Mouse (Mus musculus) intestine, postnatal 0 days (tissue): ENCODE measurements around the gene Sh2d6. TPM values are rescaled to one million over a fixed set of nuclear protein-coding genes. Genes with fewer than 3 reads are reported as not detected.
A peak's percentile ranks its signal among the peaks of the same experiment; 100 is the strongest.

ENCODE experiments used
- ATAC-seq: fragments of 200-750 bp; cut with Nextera tagmentation; 2 replicates; pipeline ENCODE4 v1.8.0; 2017; ENCODE audit warnings: mild to moderate bottlenecking, moderate TSS enrichment, moderate library complexity
- H3K27ac ChIP-seq: fragments of 300-500 bp; sonication (generic); 2 replicates; pipeline ENCODE4 v1.5.1; 2014; ENCODE audit warnings: mild to moderate bottlenecking, low read depth, low read length, moderate library complexity
- H3K27me3 ChIP-seq: fragments of 300-500 bp; sonication (generic); replicated peaks from 2 replicates; pipeline ENCODE4 v1.6.1; 2014; ENCODE audit warnings: low read length, mixed read lengths; ENCODE audit not compliant: control insufficient read depth, insufficient read depth
- H3K36me3 ChIP-seq: fragments of 300-500 bp; sonication (generic); 2 replicates; pipeline ENCODE4 v1.6.1; 2014; ENCODE audit warnings: mild to moderate bottlenecking, moderate library complexity; ENCODE audit not compliant: control insufficient read depth, insufficient read depth
- H3K4me1 ChIP-seq: fragments of 300-500 bp; sonication (generic); replicated peaks from 2 replicates; pipeline ENCODE4 v1.6.1; 2014; ENCODE audit warnings: antibody characterized with exemption, low read length, mixed read lengths; ENCODE audit not compliant: control insufficient read depth, insufficient read depth
- H3K4me2 ChIP-seq: fragments of 300-500 bp; sonication (generic); replicated peaks from 2 replicates; pipeline ENCODE4 v1.6.1; 2014; ENCODE audit warnings: low read depth, mild to moderate bottlenecking, moderate library complexity
- H3K4me3 ChIP-seq: fragments of 300-500 bp; sonication (generic); 2 replicates; pipeline ENCODE4 v1.5.1; 2014; ENCODE audit warnings: low read depth, low read length
- H3K9ac ChIP-seq: fragments of 300-500 bp; sonication (generic); 2 replicates; pipeline ENCODE4 v1.6.1; 2014; ENCODE audit warnings: mild to moderate bottlenecking, low read depth, low read length
- H3K9me3 ChIP-seq: fragments of 300-500 bp; sonication (generic); 2 replicates; pipeline ENCODE4 v1.6.1; 2016; ENCODE audit warnings: mixed run types; ENCODE audit not compliant: control insufficient read depth
- CTCF ChIP-seq: sonication (generic); IDR thresholded peaks from 2 replicates; pipeline ENCODE4 v1.5.1; 2016; ENCODE audit warnings: low read depth, mild to moderate bottlenecking, control low read depth, antibody characterized with exemption, moderate library complexity
- WGBS: fragments of 180-500 bp; shearing (Covaris S2); extraction: QIAGEN DNeasy Blood & Tissue Kit; methylation state at CpG from one replicate; pipeline ENCODE4 v1.1.7; 2014; 5-methylcytosine and 5-hydroxymethylcytosine counted together
- polyA plus RNA-seq: library from polyadenylated mRNA; unstranded; fragments of >200 nt; fragmentation: Nextera tagmentation; extraction: Ambion mirVana; gene quantifications from 2 replicates; pipeline ENCODE4 v1.2.1, GENCODE M21; 2015

Gene Sh2d6
- polyA plus RNA-seq, 1 experiment from 2014 or later = 0.16 TPM

- no peak for TF ChIP-seq CTCF
- no peak overlapping the region for H3K4me3 ChIP-seq
- ATAC-seq = no peak
- H3K4me2 ChIP-seq = no peak overlapping the region
- H3K27ac ChIP-seq = no peak overlapping the region
- H3K27me3 ChIP-seq = no peaks in the 10 kb centered on the region
- no peak overlapping the region for H3K9ac ChIP-seq
- no peaks in the 10 kb centered on the region for H3K36me3 ChIP-seq
- no peaks in the 10 kb centered on the region; the same call in 1 of the 2 replicates for H3K4me1 ChIP-seq
- no peaks in the 10 kb centered on the region for H3K9me3 ChIP-seq
These were observed 18.2 kb downstream of the Sh2d6 start for GRCm38 (mm10) chr6:72503309-72503708.

GRCm38 (mm10) chr6:72498950-72499349 is 22.6 kb downstream of the Sh2d6 start:
- Histone ChIP-seq H3K27ac (no peak overlapping the region), H3K36me3 (no peaks in the 10 kb centered on the region), H3K9me3 (no peaks in the 10 kb centered on the region), H3K4me3 (no peak overlapping the region), H3K27me3 (no peaks in the 10 kb centered on the region), H3K9ac (no peak overlapping the region), H3K4me1 (no peaks in the 10 kb centered on the region), H3K4me2 (no peak overlapping the region)
- no peak for TF ChIP-seq CTCF
- ATAC-seq = no peak
- WGBS = 44% methylated on average over 5 of the region's 5 CpGs

GRCm38 (mm10) chr6:72492892-72493291 is 28.6 kb downstream of the Sh2d6 start:
- H3K4me1 ChIP-seq = no peaks in the 10 kb centered on the region
- 19% methylated on average over 6 of the region's 6 CpGs for WGBS

GRCm38 (mm10) chr6:72491151-72491550 is 30.4 kb downstream of the Sh2d6 start:
- WGBS = 42% methylated on average over 3 of the region's 3 CpGs
- Histone ChIP-seq H3K27ac (no peak overlapping the region), H3K4me2 (no peak overlapping the region), H3K4me3 (no peak overlapping the region), H3K27me3 (no peaks in the 10 kb centered on the region), H3K36me3 (no peaks in the 10 kb centered on the region), H3K4me1 (no peaks in the 10 kb centered on the region), H3K9me3 (no peaks in the 10 kb centered on the region), H3K9ac (no peak overlapping the region)
- TF ChIP-seq CTCF = no peak
- ATAC-seq = no peak

More at GRCm38 (mm10) chr6:72492892-72493291, 28.6 kb downstream of the Sh2d6 start:
- Histone ChIP-seq H3K27me3 (no peaks in the 10 kb centered on the region), H3K36me3 (no peaks in the 10 kb centered on the region), H3K4me3 (no peak overlapping the region), H3K27ac (no peak overlapping the region), H3K4me2 (no peak overlapping the region), H3K9ac (no peak overlapping the region), H3K9me3 (no peaks in the 10 kb centered on the region)
- ATAC-seq = peak; percentile 31; the same call in 1 of the 2 replicates
- TF ChIP-seq CTCF = no peak

GRCm38 (mm10) chr6:72489534-72489933 is 32.0 kb downstream of the Sh2d6 start:
- Histone ChIP-seq H3K4me3 (no peak overlapping the region), H3K9ac (no peak overlapping the region), H3K27me3 (no peaks in the 10 kb centered on the region), H3K27ac (no peak overlapping the region), H3K9me3 (no peaks in the 10 kb centered on the region), H3K4me1 (no peaks in the 10 kb centered on the region), H3K4me2 (no peak overlapping the region), H3K36me3 (no peaks in the 10 kb centered on the region)
- no peak for ATAC-seq
- TF ChIP-seq CTCF = no peak

GRCm38 (mm10) chr6:72488850-72489249 is 32.7 kb downstream of the Sh2d6 start:
- WGBS = 69% methylated on average over 3 of the region's 3 CpGs
- Histone ChIP-seq H3K27ac (no peak overlapping the region), H3K27me3 (no peaks in the 10 kb centered on the region), H3K4me1 (no peaks in the 10 kb centered on the region), H3K4me2 (no peak overlapping the region), H3K4me3 (no peak overlapping the region), H3K36me3 (no peaks in the 10 kb centered on the region), H3K9me3 (no peaks in the 10 kb centered on the region), H3K9ac (no peak overlapping the region)
- TF ChIP-seq CTCF = no peak
- ATAC-seq = no peak

- no peak overlapping the region for H3K9ac ChIP-seq
- H3K27me3 ChIP-seq = no peaks in the 10 kb centered on the region
- 59% methylated on average over 3 of the region's 3 CpGs for WGBS
- H3K4me3 ChIP-seq = no peak overlapping the region
- H3K36me3 ChIP-seq = no peaks in the 10 kb centered on the region
- no peaks in the 10 kb centered on the region for H3K9me3 ChIP-seq
- H3K27ac ChIP-seq = no peak overlapping the region
- TF ChIP-seq CTCF = no peak
- H3K4me2 ChIP-seq = no peak overlapping the region
- no peaks in the 10 kb centered on the region for H3K4me1 ChIP-seq
- no peak for ATAC-seq
These were observed 34.2 kb downstream of the Sh2d6 start for GRCm38 (mm10) chr6:72487282-72487681.
